Mouse (Mus musculus) layer of hippocampus, adult 18-20 months (tissue): ENCODE measurements around the gene Dek. TPM values are rescaled to one million over a fixed set of nuclear protein-coding genes. Genes with fewer than 3 reads are reported as not detected.

ENCODE experiments used
- DNase-seq, 2 experiments: peaks; one replicate each; pipeline ENCODE4 v3.0.0; 2022; ENCODE audit warnings: low spot score in 2 of 2
- total RNA-seq, 2 experiments: library from RNA; stranded (reverse); gene quantifications; 2 replicates each; pipeline ENCODE4 v1.2.3; 2021

Dek gene
- total RNA-seq, 2 experiments from 2014 or later, result 45.1 to 45.8 TPM

GRCm38 (mm10) chr13:47062756-47063155 is 43.2 kb downstream of the Dek start:
- DNase-seq, result no peak

- DNase-seq, result no peak
Measured at GRCm38 (mm10) chr13:47056781-47057180, 49.2 kb downstream of the Dek start.

- peak; percentile 23 to 55 for DNase-seq
Measured at GRCm38 (mm10) chr13:47056126-47056525, 49.9 kb downstream of the Dek start.

- DNase-seq, result no peak
Measured at GRCm38 (mm10) chr13:47053971-47054370, 52.0 kb downstream of the Dek start.

GRCm38 (mm10) chr13:47050009-47050408 is 56.0 kb downstream of the Dek start:
- DNase-seq, result no peak

- DNase-seq, result no peak
Measured at GRCm38 (mm10) chr13:47047996-47048395, 58.0 kb downstream of the Dek start.

GRCm38 (mm10) chr13:47044617-47044947 is 61.4 kb downstream of the Dek start, which contains the start of gene Tpmt:
TSS of gene Tpmt (minus strand) at chr13:47044737.
- DNase-seq, result no peak

GRCm38 (mm10) chr13:47043833-47044616 is 62.0 kb downstream of the Dek start:
- DNase-seq, result no peak

- DNase-seq, result peak; percentile 96 to 98
Measured at GRCm38 (mm10) chr13:47043030-47043680, 62.8 kb downstream of the Dek start, which contains the start of gene Kdm1b. TSS of gene Kdm1b (plus strand) at chr13:47043499.

GRCm38 (mm10) chr13:47042024-47042633 is 63.9 kb downstream of the Dek start:
- DNase-seq, result no peak

GRCm38 (mm10) chr13:47040061-47040460 is 65.9 kb downstream of the Dek start:
- no peak for DNase-seq

- no peak for DNase-seq
Measured at GRCm38 (mm10) chr13:47037946-47038345, 68.1 kb downstream of the Dek start.

Other genes starting within 250 kb of the Dek start
- gene Kif13a, start 176.3 kb downstream of the Dek start, total RNA-seq, result 10 to 100 TPM; 23.4 to 23.5 TPM
- 10 to 100 TPM; 20.0 to 20.2 TPM for gene Nhlrc1, start 91.4 kb downstream of the Dek start, total RNA-seq
- gene Kdm1b, start 62.7 kb downstream of the Dek start, total RNA-seq, result 10 to 100 TPM in 1 of 2 experiments, 1 to 10 TPM in 1; 8.0 to 11.7 TPM
- gene Tpmt, start 61.5 kb downstream of the Dek start, total RNA-seq, result 10 to 100 TPM; 11.7 to 12.3 TPM
- gene Rnf144b, start 16.5 kb upstream of the Dek start, total RNA-seq, result 10 to 100 TPM; 12.9 to 13.6 TPM